Mouse (Mus musculus) frontal cortex, adult (tissue): ENCODE results near the gene Vmn1r122.
"Not testable (repeated sequence)": the region's sequence is repeated elsewhere in the genome, so short reads cannot be mapped to it uniquely, and the experiment has no call there.

Experiments used
- ATAC-seq: cut with Nextera tagmentation; 2 replicates; pipeline ENCODE4 v1.9.2; 2017; ENCODE audit warnings: mild to moderate bottlenecking, moderate library complexity, mixed read lengths; ENCODE audit not compliant: low TSS enrichment

Gene Vmn1r122

DNA sequence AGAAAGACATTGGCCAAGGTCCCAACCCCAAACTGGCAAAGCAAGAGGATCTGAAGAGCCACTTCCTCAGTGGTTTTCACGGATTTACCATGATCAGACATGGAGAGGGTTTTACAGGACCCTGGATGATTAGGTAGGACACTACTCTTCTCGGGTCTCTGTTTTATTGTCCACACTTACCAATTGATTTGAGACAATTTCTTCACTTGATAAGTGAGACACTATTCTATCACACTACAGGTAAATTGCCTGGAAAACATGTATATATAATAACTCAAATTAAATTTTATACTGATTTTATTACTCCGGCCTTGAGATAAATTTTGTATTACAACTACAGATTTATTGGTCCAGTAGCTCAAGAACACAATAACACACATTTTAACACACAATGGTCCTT is at the start of gene Vmn1r122:
TSS of gene Vmn1r122 (minus strand) at position 101 of the 400 bp plus-strand sequence.
- ATAC-seq = not testable (repeated sequence)

DNA sequence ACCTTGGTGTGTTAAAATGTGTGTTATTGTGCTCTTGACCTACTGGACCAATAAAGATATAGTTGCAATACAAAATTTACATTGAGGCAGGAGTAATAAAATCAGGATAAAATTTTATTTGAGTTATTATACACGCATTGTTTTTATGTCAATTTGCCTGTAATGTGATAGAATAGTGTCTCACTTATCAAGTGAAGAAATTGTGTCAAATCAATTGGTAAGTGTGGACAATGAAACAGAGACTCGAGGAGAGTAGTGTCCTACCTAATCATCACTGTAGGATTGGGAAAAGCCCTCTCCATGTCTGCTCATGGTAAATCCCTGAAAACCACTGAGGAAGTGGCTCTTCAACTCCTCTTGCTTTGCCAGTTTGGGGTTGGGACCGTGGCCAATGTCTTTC is 28.0 kb upstream of the Vmn1r122 start, which contains the start of gene Vmn1r123:
TSS of gene Vmn1r123 (plus strand) at position 301 of the 400 bp plus-strand sequence.
- ATAC-seq = not testable (repeated sequence)

DNA sequence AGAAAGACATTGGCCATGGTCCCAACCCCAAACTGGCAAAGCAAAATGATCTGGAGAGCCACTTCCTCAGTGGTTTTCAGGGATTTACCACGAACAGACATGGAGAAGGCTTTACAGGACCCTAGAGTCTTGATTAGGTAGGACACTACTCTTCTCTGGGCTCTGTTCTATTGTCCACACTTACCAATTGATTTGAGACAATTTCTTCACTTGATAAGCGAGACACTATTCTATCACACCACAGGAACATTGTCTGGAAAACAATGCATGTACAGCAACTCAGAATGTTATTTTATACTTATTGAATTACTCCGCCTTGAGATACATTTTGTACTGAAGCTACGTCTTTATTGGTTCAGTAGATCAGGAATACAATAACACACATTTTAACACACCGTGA is 35.5 kb downstream of the Vmn1r122 start, which contains the start of gene Vmn1r121:
TSS of gene Vmn1r121 (minus strand) at position 101 of the 400 bp plus-strand sequence.
- not testable (repeated sequence) for ATAC-seq
